Mouse (Mus musculus): Measurements from ENCODE around the gene Gm20431.

Gm20431 gene
- long read RNA-seq, experiment 1: 0 reads
- long read RNA-seq, experiment 2, partial matches to known transcripts: 11 of 13 reads
- long read RNA-seq, experiment 2, other reads (novel, unspliced or antisense): 2 of 13 reads

- intact Hi-C loops (cut with DNase I): no loop called here
Observed at GRCm38 (mm10) chr2:167661270-167662203, at the start of gene Gm20431. TSS of gene Gm20431 (minus strand) at chr2:167661496.

- intact Hi-C loops (cut with DNase I): no loop called here
Observed at GRCm38 (mm10) chr2:167710574-167710973, 49.3 kb upstream of the Gm20431 start.

- intact Hi-C loops (cut with DNase I): no loop called here
Observed at GRCm38 (mm10) chr2:167709969-167710368, 48.7 kb upstream of the Gm20431 start.

- intact Hi-C loops (cut with DNase I): no loop called here
Observed at GRCm38 (mm10) chr2:167708373-167708772, 47.1 kb upstream of the Gm20431 start.

GRCm38 (mm10) chr2:167706183-167706939 lies 45.1 kb upstream of the Gm20431 start:
- intact Hi-C loops (cut with DNase I): no loop called here

GRCm38 (mm10) chr2:167704409-167704808 lies 43.1 kb upstream of the Gm20431 start:
- intact Hi-C loops (cut with DNase I): no loop called here

GRCm38 (mm10) chr2:167702126-167702525 lies 40.8 kb upstream of the Gm20431 start:
- intact Hi-C loops (cut with DNase I): no loop called here

GRCm38 (mm10) chr2:167701472-167701871 lies 40.2 kb upstream of the Gm20431 start:
- intact Hi-C loops (cut with DNase I): no loop called here

GRCm38 (mm10) chr2:167700018-167700417 lies 38.7 kb upstream of the Gm20431 start:
- intact Hi-C loops (cut with DNase I): no loop called here

GRCm38 (mm10) chr2:167697902-167698301 lies 36.6 kb upstream of the Gm20431 start:
- intact Hi-C loops (cut with DNase I): no loop called here

- intact Hi-C loops (cut with DNase I): no loop called here
Observed at GRCm38 (mm10) chr2:167696143-167696542, 34.8 kb upstream of the Gm20431 start.

GRCm38 (mm10) chr2:167695491-167695890 lies 34.2 kb upstream of the Gm20431 start:
- intact Hi-C loops (cut with DNase I): no loop called here

- intact Hi-C loops (cut with DNase I): loop anchor here (5.0 kb wide), 1 partner anchor 157 kb away; no protein-coding TSS in a partner anchor
Observed at GRCm38 (mm10) chr2:167694963-167695362, 33.7 kb upstream of the Gm20431 start.

GRCm38 (mm10) chr2:167694244-167694643 lies 32.9 kb upstream of the Gm20431 start:
- intact Hi-C loops (cut with DNase I): loop anchor here (5.0 kb wide), 1 partner anchor 158 kb away; no protein-coding TSS in a partner anchor

- intact Hi-C loops (cut with DNase I): loop anchor here (5.0 kb wide), 1 partner anchor 159 kb away; no protein-coding TSS in a partner anchor
Observed at GRCm38 (mm10) chr2:167693540-167693939, 32.2 kb upstream of the Gm20431 start.

GRCm38 (mm10) chr2:167692831-167693230 lies 31.5 kb upstream of the Gm20431 start:
- intact Hi-C loops (cut with DNase I): loop anchor here (5.0 kb wide), 1 partner anchor 159 kb away; no protein-coding TSS in a partner anchor

GRCm38 (mm10) chr2:167691871-167692661 lies 30.8 kb upstream of the Gm20431 start:
- intact Hi-C loops (cut with DNase I): loop anchor here (2.0 to 5.0 kb wide), 2 partner anchors 69 to 160 kb away; no protein-coding TSS in a partner anchor

- intact Hi-C loops (cut with DNase I): loop anchor here (2.0 to 5.0 kb wide), 2 partner anchors 69 to 161 kb away; no protein-coding TSS in a partner anchor
Observed at GRCm38 (mm10) chr2:167691410-167691809, 30.1 kb upstream of the Gm20431 start.

GRCm38 (mm10) chr2:167690962-167691311 lies 29.6 kb upstream of the Gm20431 start:
- intact Hi-C loops (cut with DNase I): loop anchor here (2.0 to 5.0 kb wide), 2 partner anchors 70 to 161 kb away; no protein-coding TSS in a partner anchor

- intact Hi-C loops (cut with DNase I): loop anchor here (2.0 to 5.0 kb wide), 2 partner anchors 70 to 162 kb away; no protein-coding TSS in a partner anchor
Observed at GRCm38 (mm10) chr2:167690219-167690961, 29.1 kb upstream of the Gm20431 start.
